Mouse (Mus musculus) kidney, embryonic 15.5 days (tissue): ENCODE measurements around the gene C1qtnf5. TPM values are rescaled to one million over a fixed set of nuclear protein-coding genes. Genes with fewer than 3 reads are reported as not detected.

Experiments used
- ATAC-seq: fragments of 200-750 bp; cut with Nextera tagmentation; replicated peaks from 2 replicates; pipeline ENCODE4 v1.8.0; 2017; ENCODE audit warnings: moderate TSS enrichment; ENCODE audit not compliant: low FRiP score
- H3K27ac ChIP-seq: fragments of 300-500 bp; sonication (generic); 2 replicates; pipeline ENCODE4 v1.5.1; 2015; ENCODE audit warnings: mild to moderate bottlenecking, inconsistent platforms
- H3K27me3 ChIP-seq: fragments of 300-500 bp; sonication (generic); 2 replicates; pipeline ENCODE4 v1.6.1; 2015; ENCODE audit warnings: inconsistent platforms
- H3K36me3 ChIP-seq: fragments of 300-500 bp; sonication (generic); 2 replicates; pipeline ENCODE4 v1.6.1; 2015; ENCODE audit warnings: inconsistent platforms
- H3K4me1 ChIP-seq: fragments of 300-500 bp; sonication (generic); 2 replicates; pipeline ENCODE4 v1.6.1; 2015; ENCODE audit warnings: inconsistent platforms
- H3K4me2 ChIP-seq: fragments of 300-500 bp; sonication (generic); 2 replicates; pipeline ENCODE4 v1.6.1; 2015; ENCODE audit warnings: moderate library complexity, mild to moderate bottlenecking, inconsistent platforms
- H3K4me3 ChIP-seq: fragments of 300-500 bp; sonication (generic); replicated peaks from 2 replicates; pipeline ENCODE4 v1.5.1; 2015; ENCODE audit warnings: mild to moderate bottlenecking, inconsistent platforms
- H3K9ac ChIP-seq: fragments of 300-500 bp; sonication (generic); 2 replicates; pipeline ENCODE4 v1.6.1; 2015; ENCODE audit warnings: mild to moderate bottlenecking, inconsistent platforms
- H3K9me3 ChIP-seq: fragments of 300-500 bp; sonication (generic); replicated peaks from 2 replicates; pipeline ENCODE4 v1.6.1; 2016; ENCODE audit warnings: inconsistent platforms
- WGBS: fragments of 180-500 bp; shearing (Covaris S2); methylation state at CpG from one replicate; pipeline ENCODE4 v1.1.7; 2015; ENCODE audit warnings: mixed read lengths; 5-methylcytosine and 5-hydroxymethylcytosine counted together
- polyA plus RNA-seq: library from polyadenylated mRNA; unstranded; fragments of >200 nt; fragmentation: Nextera tagmentation; extraction: Ambion mirVana; gene quantifications from 2 replicates; pipeline ENCODE4 v1.2.1, GENCODE M21; 2015

The C1qtnf5 gene
- polyA plus RNA-seq, 1 experiment from 2014 or later = 4.5 TPM

- no peaks in the 10 kb centered on the region for H3K9me3 ChIP-seq
- peaks cover 72% of the 10 kb centered on the region for H3K4me1 ChIP-seq
- no peaks in the 10 kb centered on the region for H3K27me3 ChIP-seq
- WGBS = 75% methylated on average over 5 of the region's 5 CpGs
- H3K4me3 ChIP-seq = no peak overlapping the region
- H3K27ac ChIP-seq = no peak overlapping the region
- ATAC-seq = no peak
- H3K4me2 ChIP-seq = no peak overlapping the region
- no peaks in the 10 kb centered on the region for H3K36me3 ChIP-seq
- no peak overlapping the region for H3K9ac ChIP-seq
Observed at GRCm38 (mm10) chr9:44073115-44073514, 33.9 kb upstream of the C1qtnf5 start.

DNA sequence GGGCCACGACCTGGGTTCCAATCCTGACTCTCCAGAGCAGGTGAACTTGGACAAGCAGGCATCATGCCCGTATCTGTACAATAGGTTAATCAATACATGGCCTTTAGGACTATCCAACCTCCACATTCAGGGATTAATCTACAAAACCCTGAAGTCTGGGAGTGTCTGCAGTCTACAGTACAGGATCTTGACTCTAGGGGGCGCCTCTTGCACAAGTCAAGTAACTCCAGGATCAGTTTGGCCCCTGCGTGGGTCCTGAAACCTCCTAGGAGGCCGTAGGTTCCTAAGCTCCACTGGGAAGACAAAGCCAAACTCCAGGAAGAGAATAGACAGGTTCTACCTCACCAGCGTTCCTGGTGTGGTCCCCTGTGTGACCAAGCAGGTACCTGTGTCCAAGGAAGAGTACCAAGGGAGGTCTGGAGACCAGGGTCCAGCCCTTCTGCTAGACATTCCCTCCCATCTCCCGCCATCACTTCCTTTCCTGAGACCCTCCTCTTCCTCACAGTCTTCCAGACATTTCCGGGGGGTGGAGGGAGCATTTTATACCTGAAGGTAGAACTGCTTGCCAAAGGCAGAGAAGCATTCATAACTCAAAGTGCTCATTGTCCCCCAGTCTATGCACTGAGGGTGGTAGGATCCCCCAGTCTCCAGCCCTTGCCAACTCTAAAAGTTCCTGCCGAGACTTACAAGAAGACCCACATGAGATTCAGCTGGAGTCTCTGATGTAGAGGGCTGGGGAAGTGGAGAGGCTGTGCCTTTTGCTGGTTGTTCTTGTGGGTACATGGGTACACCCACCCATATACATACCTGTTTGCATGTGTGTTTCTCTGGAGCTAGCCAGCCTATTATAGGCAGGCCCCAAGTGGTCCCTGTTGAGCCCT is 32.4 kb upstream of the C1qtnf5 start:
- peaks cover 77% of the 10 kb centered on the region for H3K4me1 ChIP-seq
- H3K4me3 ChIP-seq = no peak overlapping the region
- no peak for ATAC-seq
- H3K36me3 ChIP-seq = no peaks in the 10 kb centered on the region
- H3K9ac ChIP-seq = no peak overlapping the region
- WGBS = 66% methylated on average over 9 of the region's 9 CpGs
- H3K27ac ChIP-seq = no peak overlapping the region
- no peak overlapping the region for H3K4me2 ChIP-seq
- no peaks in the 10 kb centered on the region for H3K27me3 ChIP-seq
- no peaks in the 10 kb centered on the region for H3K9me3 ChIP-seq

DNA sequence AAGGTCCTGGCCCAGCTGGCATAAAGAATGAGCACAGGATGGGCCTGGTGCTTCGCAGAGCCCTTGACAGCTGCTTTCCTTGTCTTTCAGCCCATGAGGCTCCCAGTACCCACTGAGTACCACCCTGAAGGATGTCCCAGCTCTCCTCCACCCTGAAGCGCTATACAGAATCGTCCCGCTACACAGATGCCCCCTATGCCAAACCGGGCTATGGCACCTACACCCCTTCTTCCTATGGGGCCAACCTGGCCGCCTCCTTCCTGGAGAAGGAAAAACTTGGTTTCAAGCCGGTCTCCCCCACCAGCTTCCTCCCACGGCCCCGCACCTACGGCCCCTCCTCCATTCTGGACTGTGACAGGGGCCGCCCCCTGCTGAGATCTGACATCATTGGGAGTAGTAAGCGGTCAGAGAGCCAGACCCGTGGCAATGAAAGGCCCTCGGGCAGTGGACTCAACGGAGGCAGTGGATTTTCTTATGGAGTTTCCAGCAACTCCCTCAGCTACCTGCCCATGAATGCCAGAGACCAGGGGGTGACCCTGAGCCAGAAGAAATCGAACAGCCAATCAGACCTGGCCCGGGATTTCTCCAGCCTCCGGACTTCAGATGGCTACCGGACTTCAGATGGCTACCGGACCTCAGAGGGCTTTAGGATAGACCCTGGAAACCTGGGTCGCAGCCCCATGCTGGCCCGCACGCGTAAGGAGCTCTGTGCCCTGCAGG is 31.6 kb upstream of the C1qtnf5 start:
- no peaks in the 10 kb centered on the region for H3K27me3 ChIP-seq
- H3K36me3 ChIP-seq = no peaks in the 10 kb centered on the region
- H3K9ac ChIP-seq = no peak overlapping the region
- no peak for ATAC-seq
- 69% methylated on average over 24 of the region's 24 CpGs for WGBS
- H3K4me2 ChIP-seq = no peak overlapping the region
- H3K4me1 ChIP-seq = peaks cover 78% of the 10 kb centered on the region
- H3K4me3 ChIP-seq = no peak overlapping the region
- H3K9me3 ChIP-seq = no peaks in the 10 kb centered on the region
- peak overlapping the region; percentile 2; the same call in 1 of the 2 replicates for H3K27ac ChIP-seq

- H3K9ac ChIP-seq = no peak overlapping the region
- ATAC-seq = no peak
- peaks cover 78% of the 10 kb centered on the region for H3K4me1 ChIP-seq
- no peaks in the 10 kb centered on the region for H3K36me3 ChIP-seq
- H3K27ac ChIP-seq = peak overlapping the region; percentile 2
- H3K27me3 ChIP-seq = no peaks in the 10 kb centered on the region
- no peaks in the 10 kb centered on the region for H3K9me3 ChIP-seq
- 69% methylated on average over 16 of the region's 16 CpGs for WGBS
- H3K4me2 ChIP-seq = no peak overlapping the region
- no peak overlapping the region for H3K4me3 ChIP-seq
Observed at GRCm38 (mm10) chr9:44075996-44076763, 30.9 kb upstream of the C1qtnf5 start.

- H3K27ac ChIP-seq = peak overlapping the region; percentile 14; the same call in 1 of the 2 replicates
- no peaks in the 10 kb centered on the region for H3K9me3 ChIP-seq
- WGBS = 14% methylated on average over 5 of the region's 5 CpGs
- ATAC-seq = 0 out of 2 replicates have a peak, but pooled peaks have one; percentile 22
- no peak overlapping the region for H3K4me3 ChIP-seq
- H3K4me1 ChIP-seq = peaks cover 75% of the 10 kb centered on the region
- H3K4me2 ChIP-seq = no peak overlapping the region
- H3K9ac ChIP-seq = no peak overlapping the region
- H3K27me3 ChIP-seq = no peaks in the 10 kb centered on the region
- no peaks in the 10 kb centered on the region for H3K36me3 ChIP-seq
Observed at GRCm38 (mm10) chr9:44076764-44077120, 30.3 kb upstream of the C1qtnf5 start.

DNA sequence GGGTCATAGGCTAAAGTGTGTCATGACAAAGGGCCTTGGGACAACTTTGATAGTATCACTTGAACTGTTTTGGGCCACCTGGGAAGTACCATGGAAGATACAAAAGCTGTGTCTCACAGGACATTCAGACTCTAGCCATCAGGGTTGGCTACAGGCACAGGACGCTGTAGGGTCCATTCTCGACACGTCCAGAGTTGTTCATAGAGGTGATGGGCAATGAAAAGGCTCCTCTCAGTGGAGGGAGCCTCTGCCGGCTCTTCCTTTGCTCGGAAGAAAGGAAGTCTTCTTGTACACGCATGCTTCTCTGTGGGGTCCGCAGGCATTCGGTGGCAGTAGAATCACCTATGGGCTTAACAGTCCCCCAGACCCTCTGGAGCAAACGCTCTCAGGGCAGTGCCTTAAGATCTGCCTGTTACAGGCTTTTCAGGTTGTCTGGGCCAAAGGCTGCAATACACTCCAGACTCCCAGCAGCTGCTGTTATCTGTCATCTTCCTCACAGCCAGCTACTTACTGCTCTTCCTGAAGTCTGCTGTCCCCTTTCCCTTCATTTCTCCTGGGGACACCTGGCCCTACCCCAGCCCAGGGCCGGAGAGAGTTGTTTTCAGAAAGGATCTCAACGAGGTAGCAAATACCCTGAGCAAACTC is 29.7 kb upstream of the C1qtnf5 start:
- Histone ChIP-seq H3K9me3 (no peaks in the 10 kb centered on the region), H3K4me1 (peaks cover 72% of the 10 kb centered on the region), H3K27ac (0 out of 2 replicates have a peak overlapping the region, but pooled peaks have one; percentile 87), H3K9ac (no peak overlapping the region), H3K27me3 (peaks cover 2% of the 10 kb centered on the region; the same call in 1 of the 2 replicates), H3K36me3 (no peaks in the 10 kb centered on the region), H3K4me3 (no peak overlapping the region), H3K4me2 (no peak overlapping the region)
- no peak for ATAC-seq
- WGBS = 85% methylated on average over 11 of the region's 11 CpGs

- Histone ChIP-seq H3K27ac (peak overlapping the region; percentile 87), H3K36me3 (no peaks in the 10 kb centered on the region), H3K4me3 (no peak overlapping the region), H3K9me3 (no peaks in the 10 kb centered on the region), H3K4me2 (no peak overlapping the region), H3K4me1 (peaks cover 72% of the 10 kb centered on the region), H3K27me3 (peaks cover 8% of the 10 kb centered on the region; the same call in 1 of the 2 replicates), H3K9ac (no peak overlapping the region)
- 72% methylated on average over 10 of the region's 10 CpGs for WGBS
- no peak for ATAC-seq
Observed at GRCm38 (mm10) chr9:44078136-44078797, 28.8 kb upstream of the C1qtnf5 start.

DNA sequence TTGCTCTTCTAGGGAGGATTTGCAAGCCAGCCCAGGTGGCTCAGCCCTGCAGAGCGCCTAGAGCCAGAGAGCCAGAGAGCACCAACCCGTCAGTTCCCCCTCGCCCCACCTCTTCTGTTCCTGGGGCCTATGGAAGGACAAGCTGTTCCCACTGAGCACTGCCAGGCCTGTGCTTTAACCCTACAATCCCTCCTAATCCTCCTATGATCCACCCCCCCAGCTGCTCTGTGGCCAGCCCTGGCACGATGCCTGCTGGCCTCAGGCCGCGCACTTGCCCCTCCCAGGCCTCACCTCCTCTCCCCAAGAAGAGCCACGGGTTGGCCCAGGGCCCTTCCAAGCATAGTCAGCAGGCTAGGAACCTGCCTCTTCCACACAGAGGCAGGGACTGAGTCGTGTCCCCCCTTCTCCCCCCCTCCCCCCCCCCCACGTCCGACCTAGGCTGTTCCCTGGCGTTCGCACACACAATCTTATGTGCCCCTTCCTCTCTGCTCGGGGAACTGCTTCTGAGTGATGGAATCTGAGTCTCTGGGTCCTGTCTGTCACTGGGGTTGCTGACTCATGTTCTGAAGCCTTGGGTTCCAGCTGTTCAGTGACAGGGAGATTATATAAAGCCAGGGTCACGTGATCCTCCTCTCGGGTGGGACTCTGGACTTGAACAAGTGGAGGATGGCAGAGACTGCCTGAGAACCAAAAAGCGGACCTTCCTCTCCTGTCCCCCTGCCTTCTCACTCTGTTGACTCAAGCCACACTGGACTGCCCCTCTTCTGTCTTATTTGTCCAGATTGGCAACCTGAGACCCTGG is 27.9 kb upstream of the C1qtnf5 start:
- peak; percentile 59 for ATAC-seq
- Histone ChIP-seq H3K4me3 (no peak overlapping the region), H3K9ac (no peak overlapping the region), H3K9me3 (no peaks in the 10 kb centered on the region), H3K36me3 (no peaks in the 10 kb centered on the region), H3K27ac (peak overlapping the region; percentile 87), H3K4me1 (peaks cover 81% of the 10 kb centered on the region), H3K4me2 (peak overlapping the region; percentile 9; the same call in 1 of the 2 replicates), H3K27me3 (peaks cover 11% of the 10 kb centered on the region; the same call in 1 of the 2 replicates)
- WGBS = 28% methylated on average over 15 of the region's 16 CpGs

DNA sequence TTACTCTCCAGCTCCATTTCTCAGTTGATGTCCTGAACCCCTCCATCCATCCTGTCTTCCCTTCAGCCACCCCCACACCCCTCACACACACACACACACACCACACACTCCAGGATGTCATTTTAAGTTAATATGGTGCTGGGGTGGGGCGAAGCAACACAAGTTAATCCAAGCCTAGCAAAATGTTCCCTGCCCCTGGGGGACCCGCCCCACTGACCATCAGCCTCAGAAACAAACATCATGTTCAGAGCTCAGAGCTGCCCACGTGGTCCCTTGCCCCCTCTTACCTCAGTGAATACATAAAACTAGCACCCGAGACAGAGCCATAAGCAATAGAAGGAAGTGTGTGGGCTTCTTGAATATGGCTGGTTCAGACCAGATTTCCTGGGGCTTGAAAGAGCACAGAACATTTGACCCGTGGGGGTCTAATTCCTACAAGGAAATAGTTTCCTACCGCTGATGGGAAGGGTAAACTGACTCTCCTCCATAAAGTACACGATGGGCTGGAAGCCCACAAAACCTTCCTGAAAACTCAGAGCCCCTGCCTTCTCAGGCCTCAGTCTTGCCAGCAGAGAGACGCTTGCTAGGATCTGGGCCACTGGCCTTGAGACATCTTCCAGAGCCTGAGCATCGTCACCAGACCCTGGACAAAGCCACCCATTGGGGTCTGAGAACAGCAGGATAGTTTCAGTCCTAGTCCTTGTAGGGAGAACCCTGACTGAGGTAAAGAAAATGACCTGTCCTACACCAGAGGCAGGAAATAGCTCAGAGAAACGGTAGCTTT is 26.9 kb upstream of the C1qtnf5 start:
- Histone ChIP-seq H3K4me2 (no peak overlapping the region), H3K4me1 (peaks cover 88% of the 10 kb centered on the region), H3K27me3 (peaks cover 11% of the 10 kb centered on the region; the same call in 1 of the 2 replicates), H3K36me3 (no peaks in the 10 kb centered on the region), H3K4me3 (no peak overlapping the region), H3K9me3 (no peaks in the 10 kb centered on the region), H3K27ac (peak overlapping the region; percentile 87), H3K9ac (no peak overlapping the region)
- 50% methylated on average over 10 of the region's 10 CpGs for WGBS
- ATAC-seq = no peak; the same call in 1 of the 2 replicates

GRCm38 (mm10) chr9:44080953-44081352 is 26.1 kb upstream of the C1qtnf5 start:
- 63% methylated on average over 5 of the region's 5 CpGs for whole genome bisulfite sequencing
- Histone ChIP-seq H3K4me1 (peaks cover 88% of the 10 kb centered on the region), H3K9ac (no peak overlapping the region), H3K4me3 (no peak overlapping the region), H3K27me3 (peaks cover 15% of the 10 kb centered on the region), H3K36me3 (no peaks in the 10 kb centered on the region), H3K4me2 (no peak overlapping the region), H3K9me3 (no peaks in the 10 kb centered on the region), H3K27ac (peak overlapping the region; percentile 84)
- ATAC-seq = no peak
